Mouse (Mus musculus) myocyte (in vitro differentiated cells): ENCODE data around the gene Nup93.

Experiments used
- MAX ChIP-seq: IDR thresholded peaks from one replicate; pipeline ENCODE4 v1.6.1; 2011; ENCODE audit warnings: low read depth, mild to moderate bottlenecking, control low read depth
- MYOD1 ChIP-seq, 3 experiments: IDR thresholded peaks; one replicate each; pipeline ENCODE4 v1.6.1; 2011; ENCODE audit warnings: control low read depth in 2 of 3, low read depth in 2 of 3, mild to moderate bottlenecking in 2 of 3, moderate library complexity in 1 of 3; ENCODE audit not compliant: insufficient read length in 2 of 3, control insufficient read depth in 1 of 3
- POLR2A ChIP-seq: IDR thresholded peaks from one replicate; pipeline ENCODE4 v1.6.1; 2011; ENCODE audit warnings: low read depth, mild to moderate bottlenecking, control low read depth, moderate library complexity; ENCODE audit not compliant: insufficient read length
- POLR2AphosphoS2 ChIP-seq: IDR thresholded peaks from one replicate; pipeline ENCODE4 v1.6.1; 2011; ENCODE audit warnings: low read depth, control low read depth; ENCODE audit not compliant: insufficient read length
- TCF12 ChIP-seq: IDR thresholded peaks from one replicate; pipeline ENCODE4 v1.6.1; 2011; ENCODE audit warnings: mild to moderate bottlenecking, control low read depth; ENCODE audit not compliant: poor library complexity, insufficient read depth, severe bottlenecking
- TCF3 ChIP-seq: IDR thresholded peaks from one replicate; pipeline ENCODE4 v1.6.1; 2011; ENCODE audit warnings: low read depth, control low read depth; ENCODE audit not compliant: insufficient read length
- USF1 ChIP-seq: IDR thresholded peaks from one replicate; pipeline ENCODE4 v1.6.1; 2011; ENCODE audit warnings: low read depth, mild to moderate bottlenecking, control low read depth, moderate library complexity

- TF ChIP-seq MYOD1 (IDR thresholded peaks at IDR 0.05; ENCODE audit: control insufficient read depth in 1 of 3, insufficient read length in 2 of 3, low read depth in 2 of 3) (no peak), POLR2A (no peak), TCF3 (no peak), MAX (no peak), TCF12 (no peak), USF1 (no peak), POLR2AphosphoS2 (no peak)
Observed at GRCm38 (mm10) chr8:94213819-94214218, 545 bp upstream of the Nup93 start.
